Mouse (Mus musculus) neural tube, embryonic 10.5 days (tissue): ENCODE results near the gene Edem1.

ENCODE experiments used
- DNase-seq: peaks from one replicate; pipeline ENCODE4 v3.0.0-alpha.2; 2017; ENCODE audit warnings: low spot score; ENCODE audit errors: extremely low spot score

Gene Edem1

DNA sequence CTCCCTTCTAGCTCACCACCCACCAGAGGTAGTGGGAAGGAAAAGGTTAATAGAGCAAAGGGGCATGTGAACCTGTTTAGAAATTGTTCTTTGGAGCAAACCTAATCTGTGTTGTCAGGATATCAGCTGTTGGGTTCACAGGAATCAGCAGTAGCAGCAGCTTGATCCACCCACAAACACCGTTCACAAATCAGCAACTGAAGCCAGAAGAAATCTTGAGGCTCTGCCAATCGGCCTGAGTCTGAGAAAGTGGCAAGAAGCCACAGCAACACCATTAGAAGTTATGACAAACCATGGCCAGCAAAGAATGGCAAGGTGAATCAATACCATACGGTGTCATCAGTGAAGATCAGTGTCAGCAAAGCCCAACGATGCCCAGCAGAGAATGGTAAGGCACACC lies 42.8 kb downstream of the Edem1 start:
- DNase-seq = no peak

GRCm38 (mm10) chr6:108875344-108875743 lies 46.9 kb downstream of the Edem1 start:
- no peak for DNase-seq

GRCm38 (mm10) chr6:108876052-108876451 lies 47.6 kb downstream of the Edem1 start:
- no peak for DNase-seq

GRCm38 (mm10) chr6:108876486-108876885 lies 48.0 kb downstream of the Edem1 start:
- DNase-seq = no peak

DNA sequence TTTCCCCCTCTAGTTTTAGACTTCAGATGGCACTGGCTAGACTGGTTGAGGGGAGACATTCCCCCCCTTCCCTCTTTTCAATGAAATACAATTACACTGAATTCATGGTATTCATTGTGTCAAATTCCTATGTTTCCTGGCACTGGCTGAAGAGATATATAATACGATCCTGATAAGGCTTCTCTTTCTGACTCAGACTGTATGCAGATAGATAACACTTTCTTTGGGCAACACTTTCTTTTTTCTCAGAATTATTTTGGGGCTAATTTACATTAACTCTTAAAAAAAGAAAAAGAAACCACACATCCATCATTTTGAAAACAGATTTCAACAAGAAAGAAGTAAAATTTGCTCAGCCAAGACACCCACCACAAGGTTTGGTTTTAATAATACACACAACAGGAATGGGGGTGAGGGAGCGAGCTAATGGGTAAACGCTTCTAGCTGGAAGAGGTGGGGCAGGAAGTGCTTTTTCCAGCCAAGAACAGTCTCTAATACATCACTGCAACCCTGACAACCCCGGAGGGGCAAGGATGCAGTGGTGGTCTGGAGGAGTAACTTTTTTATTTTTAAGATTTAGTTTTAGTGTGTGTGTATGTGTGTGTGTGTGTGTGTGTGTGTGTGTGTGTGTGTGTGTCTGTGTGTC lies 52.0 kb downstream of the Edem1 start:
- no peak for DNase-seq

GRCm38 (mm10) chr6:108881074-108881473 lies 52.6 kb downstream of the Edem1 start:
- no peak for DNase-seq

DNA sequence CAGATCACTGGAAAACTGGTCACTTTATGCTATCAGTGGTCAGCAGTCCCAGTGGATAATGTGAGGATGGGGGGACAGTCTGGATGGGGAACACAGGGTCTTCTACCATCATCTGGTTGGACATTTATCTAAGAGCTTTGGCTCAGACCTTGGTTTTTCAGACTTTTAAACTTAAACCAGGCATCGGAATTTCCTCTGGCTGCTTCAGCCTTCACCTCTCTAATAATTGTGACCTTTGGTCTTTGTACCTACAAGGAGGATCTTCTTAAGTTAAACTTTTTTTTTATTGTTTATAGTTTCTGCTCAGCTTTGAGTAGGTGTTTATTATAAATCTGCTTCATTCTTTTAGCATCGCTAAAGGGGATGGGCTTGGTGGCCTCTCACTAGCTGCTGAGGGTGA lies 55.4 kb downstream of the Edem1 start:
- no peak for DNase-seq

- no peak for DNase-seq
Observed at GRCm38 (mm10) chr6:108884603-108885002, 56.2 kb downstream of the Edem1 start.

GRCm38 (mm10) chr6:108886346-108886745 lies 57.9 kb downstream of the Edem1 start:
- DNase-seq = no peak

GRCm38 (mm10) chr6:108892589-108892988 lies 64.1 kb downstream of the Edem1 start:
- DNase-seq = no peak

DNA sequence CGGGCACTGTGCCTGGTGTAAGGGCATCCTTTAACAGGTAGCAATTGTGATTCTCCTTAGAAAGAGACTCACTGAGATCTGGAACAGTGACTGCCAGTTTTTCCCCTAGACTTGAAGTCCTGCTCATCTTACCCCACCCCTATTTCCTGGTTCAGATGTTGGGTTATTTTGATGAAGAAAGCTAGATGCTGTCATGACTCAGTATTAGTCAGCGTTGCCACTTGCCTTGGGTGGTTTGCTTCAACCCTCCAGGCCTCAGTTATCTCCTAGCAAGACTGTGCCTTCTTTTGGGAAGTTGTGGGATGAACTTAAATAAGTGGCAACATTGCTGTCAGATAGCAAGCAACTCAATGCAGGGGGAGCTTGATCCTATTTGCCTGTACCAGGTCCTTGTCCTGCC lies 66.7 kb downstream of the Edem1 start:
- no peak for DNase-seq

GRCm38 (mm10) chr6:108895976-108896375 lies 67.5 kb downstream of the Edem1 start:
- DNase-seq = no peak

GRCm38 (mm10) chr6:108896525-108897087 lies 68.2 kb downstream of the Edem1 start:
- no peak for DNase-seq

DNA sequence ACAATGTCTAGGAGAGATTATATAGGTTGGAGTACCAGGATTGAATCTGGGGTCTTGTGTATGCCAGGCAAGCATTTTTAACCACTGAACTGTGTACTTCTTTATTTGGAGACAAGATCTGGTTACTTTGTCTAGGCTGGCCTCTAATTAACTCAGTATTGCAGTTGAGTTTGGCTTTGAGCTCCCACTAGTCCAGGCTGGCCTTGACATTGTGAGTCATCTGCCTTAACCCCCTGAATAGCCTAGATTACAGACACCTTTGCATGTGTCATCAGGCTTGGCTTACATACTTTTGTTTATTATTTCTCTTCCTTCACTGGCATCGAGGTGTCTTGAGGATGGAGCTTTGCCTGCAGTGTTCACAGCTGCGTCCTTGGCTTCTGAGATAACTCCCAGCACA lies 70.8 kb downstream of the Edem1 start:
- DNase-seq = no peak

- no peak for DNase-seq
Observed at GRCm38 (mm10) chr6:108902124-108902523, 73.7 kb downstream of the Edem1 start.

GRCm38 (mm10) chr6:108903280-108903679 lies 74.8 kb downstream of the Edem1 start:
- no peak for DNase-seq

- DNase-seq = no peak
Observed at GRCm38 (mm10) chr6:108906539-108906938, 78.1 kb downstream of the Edem1 start.
